Mouse (Mus musculus) inflammation-experienced regulatory T-cells, adult 6 months (primary cell): ENCODE results near the gene Krtap19-2. TPM values are rescaled to one million over a fixed set of nuclear protein-coding genes. Genes with fewer than 3 reads are reported as not detected.

Source experiments
- ATAC-seq: one replicate; pipeline ENCODE4 v1.8.0; 2017
- polyA plus RNA-seq, 3 experiments: library from polyadenylated mRNA; unstranded; fragments of 100-300 nt; shearing (Covaris generic); gene quantifications; one replicate each; pipeline ENCODE4 v1.2.1; 2017

The Krtap19-2 gene
- polyA plus RNA-seq: not detected

DNA sequence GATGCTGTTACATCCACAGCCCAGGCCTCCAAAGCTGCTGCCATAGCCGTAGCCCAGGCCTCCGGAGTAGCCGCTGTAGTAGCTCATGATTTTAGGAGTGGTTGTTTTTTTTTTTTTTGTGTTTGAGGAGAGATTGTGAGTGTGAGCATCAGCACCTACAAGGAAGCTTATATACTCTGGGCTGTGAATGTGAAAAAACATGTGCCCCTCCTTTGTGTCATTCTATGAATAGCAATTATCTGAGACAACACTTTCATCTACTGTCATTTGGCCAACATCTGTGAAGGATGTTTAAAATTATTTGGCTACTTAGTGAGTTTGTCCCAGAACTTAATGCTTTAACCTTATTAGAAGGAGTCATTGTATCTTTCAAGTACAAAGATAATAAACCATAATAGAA is at the start of gene Krtap19-2:
Gene Krtap19-2 (minus strand): TSS at position 101 of the 400 bp plus-strand sequence.
- no peak for ATAC-seq

DNA sequence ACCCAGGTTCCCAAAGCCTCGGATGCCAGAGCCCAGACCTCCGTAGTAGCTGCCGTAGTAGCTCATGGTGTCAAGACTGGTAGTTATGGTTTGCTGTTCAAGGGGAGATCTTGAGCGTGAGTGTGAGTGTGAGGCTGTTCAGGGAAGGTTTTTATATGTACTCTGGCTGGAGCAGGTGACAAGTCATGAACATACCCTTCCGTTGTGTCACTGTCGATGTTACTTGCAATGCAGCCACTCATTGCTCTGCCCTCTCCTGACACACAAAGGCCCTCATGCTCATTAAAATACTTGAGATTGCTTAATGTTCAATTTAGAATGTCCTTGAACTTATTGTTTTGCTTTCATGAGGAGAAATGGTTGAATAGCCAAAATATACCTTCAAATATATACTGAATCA is 22.3 kb upstream of the Krtap19-2 start, which contains the start of gene Krtap19-5:
Gene Krtap19-5 (minus strand): TSS at position 101 of the 400 bp plus-strand sequence.
- ATAC-seq: no peak

DNA sequence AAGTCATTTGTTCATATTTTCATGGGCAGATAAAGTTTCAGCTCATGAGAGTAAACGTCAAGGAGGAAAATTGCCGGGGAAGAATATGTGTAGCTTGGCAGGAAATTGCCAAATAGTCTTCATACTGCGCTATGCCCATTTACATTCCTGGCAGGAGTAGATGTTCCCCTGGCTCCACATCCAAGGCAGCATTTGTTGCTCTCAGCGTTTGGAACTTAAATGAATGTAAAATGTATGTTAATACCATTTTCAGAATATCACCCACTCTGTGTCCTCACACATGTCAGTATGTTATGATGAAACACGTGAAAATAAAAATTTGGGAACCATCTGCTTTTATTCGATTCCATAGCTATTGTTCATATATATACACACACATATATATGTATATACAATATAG is 12.8 kb upstream of the Krtap19-2 start:
- ATAC-seq: no peak

DNA sequence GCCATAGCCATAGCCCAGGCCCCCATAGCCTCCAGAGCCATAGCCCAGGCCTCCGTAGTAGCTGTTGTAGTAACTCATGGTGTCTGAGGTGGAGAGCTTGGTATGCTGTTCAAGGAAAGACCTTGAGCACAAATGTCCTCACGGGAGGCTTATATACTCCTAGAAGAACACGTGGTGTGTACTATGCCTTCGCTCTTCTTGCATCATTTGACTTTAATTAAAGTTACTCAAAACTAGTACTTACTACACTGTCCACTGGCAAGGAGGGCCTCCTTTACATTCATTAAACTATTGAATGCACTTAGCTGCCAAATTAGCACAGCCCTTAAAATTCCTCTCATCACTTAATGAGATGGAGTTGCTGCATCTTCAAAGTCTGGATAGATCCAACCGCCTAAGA is 10.9 kb upstream of the Krtap19-2 start, which contains the start of gene Krtap19-4:
Gene Krtap19-4 (minus strand): TSS at position 101 of the 400 bp plus-strand sequence.
- ATAC-seq: no peak

DNA sequence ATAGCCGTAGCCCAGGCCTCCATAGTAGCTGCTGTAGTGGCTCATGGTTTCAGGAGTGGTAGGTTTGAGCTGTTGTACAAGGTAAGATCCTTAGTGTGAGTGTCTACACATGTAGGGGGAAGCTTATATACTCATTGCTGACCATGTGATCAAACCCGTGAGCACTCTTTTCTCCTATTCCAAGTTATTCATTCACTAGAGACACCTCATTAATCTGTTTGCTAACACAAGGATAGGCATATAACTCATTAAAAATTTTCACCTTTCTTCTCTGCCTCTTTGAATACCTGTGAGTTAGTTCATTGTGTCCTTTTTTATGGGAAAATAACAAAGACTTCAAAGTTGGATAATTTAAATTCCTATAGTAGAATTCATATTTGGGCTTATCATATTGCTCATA is 3.9 kb upstream of the Krtap19-2 start, which contains the start of gene Krtap19-3:
Gene Krtap19-3 (minus strand): TSS at position 101 of the 400 bp plus-strand sequence.
- ATAC-seq: no peak

DNA sequence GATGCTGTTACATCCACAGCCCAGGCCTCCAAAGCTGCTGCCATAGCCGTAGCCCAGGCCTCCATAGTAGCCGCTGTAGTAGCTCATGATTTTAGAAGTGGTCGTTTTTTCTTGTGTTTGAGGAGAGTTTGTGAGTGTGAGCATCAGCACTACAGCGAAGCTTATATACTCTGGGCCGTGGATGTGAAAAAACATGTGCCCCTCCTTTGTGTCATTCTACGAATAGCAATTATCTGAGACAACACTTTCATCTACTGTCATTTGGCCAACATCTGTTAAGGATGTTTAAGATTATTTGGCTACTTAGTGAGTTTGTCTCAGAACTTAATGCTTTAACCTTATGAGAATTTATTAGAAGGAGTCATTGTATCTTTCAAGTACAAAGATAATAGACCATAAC is 4.8 kb downstream of the Krtap19-2 start, which contains the start of gene Krtap19-1:
Gene Krtap19-1 (minus strand): TSS at position 101 of the 400 bp plus-strand sequence.
- no peak for ATAC-seq

DNA sequence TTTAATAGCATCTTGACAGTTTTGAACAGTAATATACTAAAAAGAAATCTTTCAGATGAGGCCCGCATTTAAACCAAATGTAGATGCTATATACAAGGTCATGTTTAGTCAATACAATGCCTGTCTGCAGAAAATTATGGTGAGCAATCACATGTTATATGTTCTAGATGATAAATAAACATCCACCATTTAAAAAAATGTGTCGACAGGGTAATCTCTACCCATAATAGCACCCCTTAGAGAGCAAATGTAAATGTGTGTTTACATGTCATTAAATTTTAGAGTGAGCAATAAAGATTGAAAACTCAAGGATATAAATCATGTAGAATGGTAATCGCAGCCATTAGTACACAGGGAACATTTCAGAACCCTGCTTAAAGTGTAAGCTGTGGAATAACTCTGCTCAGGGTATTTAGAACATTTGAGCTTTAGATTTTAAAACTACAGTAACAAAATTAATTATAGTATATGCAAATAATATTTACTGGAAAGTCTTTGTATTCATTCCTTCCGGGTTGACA is 9.1 kb downstream of the Krtap19-2 start:
- ATAC-seq: no peak

DNA sequence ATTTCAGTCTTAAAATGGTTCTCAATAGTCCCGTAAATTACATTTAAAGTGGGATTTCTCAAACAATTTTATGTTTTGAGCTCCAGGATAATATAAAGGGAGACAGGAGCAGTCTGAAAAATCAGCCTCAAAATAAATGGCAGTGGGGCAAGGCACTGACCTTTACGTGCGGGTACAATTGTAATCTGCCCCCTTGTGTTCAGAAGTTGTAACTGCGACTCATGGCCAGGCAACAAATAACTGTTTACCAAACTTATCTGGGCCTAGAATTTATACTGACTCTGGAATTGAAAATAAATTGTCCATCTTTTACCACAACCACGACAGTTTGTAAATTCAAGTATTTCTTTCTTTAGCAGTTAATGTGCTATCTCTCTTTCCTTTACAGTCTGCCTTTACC is 22.6 kb downstream of the Krtap19-2 start:
- no peak for ATAC-seq

DNA sequence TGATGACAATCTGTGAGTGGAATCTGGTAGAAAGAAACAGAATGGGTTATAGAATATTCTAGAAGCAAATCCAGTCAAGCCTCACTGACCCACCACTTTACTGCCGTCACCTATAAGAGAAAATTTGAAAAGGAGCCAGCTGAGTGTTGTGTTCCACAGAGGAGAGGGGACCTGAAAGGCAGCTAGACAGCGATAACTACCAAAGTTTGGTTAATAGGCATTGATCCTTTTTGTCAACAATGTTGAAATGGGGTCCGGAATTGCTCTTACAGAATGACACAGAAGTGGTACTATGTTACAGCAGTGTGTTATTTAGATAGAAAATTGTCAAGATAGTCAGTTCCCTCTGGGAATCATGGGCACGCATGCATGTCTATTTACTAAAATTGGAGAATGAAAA is 25.5 kb downstream of the Krtap19-2 start:
- no peak for ATAC-seq

DNA sequence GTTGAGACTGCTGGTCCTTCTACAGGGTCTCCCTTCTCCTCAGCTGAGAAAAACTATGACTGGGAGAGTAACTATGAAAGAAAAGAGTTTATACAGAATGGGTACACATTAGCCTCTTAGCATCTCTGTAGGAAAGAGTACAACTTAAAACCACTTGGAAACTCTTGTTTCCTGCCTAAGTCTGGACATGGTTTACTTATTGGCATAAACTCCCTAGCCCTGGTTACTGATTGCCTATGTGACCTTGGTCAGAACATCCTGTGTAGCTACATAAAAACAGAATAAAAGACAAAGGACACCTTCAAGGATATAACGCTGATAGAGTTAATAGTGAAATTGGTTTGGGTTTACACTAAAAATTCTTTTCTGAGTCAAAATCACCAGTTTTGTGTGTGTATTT is 26.7 kb downstream of the Krtap19-2 start:
- ATAC-seq: no peak

DNA sequence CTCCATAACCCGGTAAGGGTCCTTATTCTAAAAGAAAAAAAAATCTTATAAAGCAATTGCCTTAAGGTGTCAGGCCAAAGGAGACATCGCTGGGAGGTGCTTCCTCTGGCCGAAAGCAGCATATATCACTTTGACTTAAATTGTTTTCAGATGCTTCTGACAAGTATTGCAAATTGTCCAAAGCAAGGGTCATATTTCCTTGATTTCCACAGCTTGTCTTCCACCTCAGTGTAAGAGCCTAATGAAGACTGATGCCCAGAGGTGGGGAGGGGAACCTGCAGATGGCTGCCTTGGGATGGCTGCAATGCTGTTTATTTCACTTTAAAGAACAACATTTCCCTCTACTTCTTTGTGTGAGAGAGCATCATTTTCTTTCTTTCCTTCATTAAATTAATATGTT is 47.1 kb downstream of the Krtap19-2 start:
- ATAC-seq: no peak

DNA sequence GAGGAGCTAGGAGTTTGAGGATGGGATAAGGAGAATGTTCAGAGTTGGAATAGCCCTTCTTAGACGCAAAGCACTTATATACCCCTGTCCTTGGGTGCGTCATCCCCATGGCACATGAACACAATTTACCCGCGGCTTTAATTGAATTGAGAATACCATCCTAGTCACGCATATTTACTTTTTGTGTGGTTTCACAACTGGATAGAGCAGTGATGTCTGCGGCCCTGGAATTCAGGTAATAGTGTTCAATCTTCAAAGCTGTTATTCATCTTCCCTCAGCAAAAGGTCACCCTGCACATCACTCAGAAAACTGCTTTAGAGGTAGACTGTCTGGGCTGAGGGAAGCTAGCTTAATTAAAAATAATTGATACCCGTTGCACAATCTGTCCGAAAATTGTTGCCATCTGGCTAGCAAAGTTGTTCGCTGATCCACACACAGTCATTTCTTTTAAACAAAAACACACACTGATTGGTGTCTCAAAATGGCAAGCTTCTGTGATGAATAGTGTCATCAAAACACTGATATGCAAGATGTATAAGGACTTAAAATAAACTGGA is 47.9 kb downstream of the Krtap19-2 start, which contains the start of gene Krtap14:
Gene Krtap14 (minus strand): TSS at position 51 of the 558 bp plus-strand sequence.
- ATAC-seq: no peak

DNA sequence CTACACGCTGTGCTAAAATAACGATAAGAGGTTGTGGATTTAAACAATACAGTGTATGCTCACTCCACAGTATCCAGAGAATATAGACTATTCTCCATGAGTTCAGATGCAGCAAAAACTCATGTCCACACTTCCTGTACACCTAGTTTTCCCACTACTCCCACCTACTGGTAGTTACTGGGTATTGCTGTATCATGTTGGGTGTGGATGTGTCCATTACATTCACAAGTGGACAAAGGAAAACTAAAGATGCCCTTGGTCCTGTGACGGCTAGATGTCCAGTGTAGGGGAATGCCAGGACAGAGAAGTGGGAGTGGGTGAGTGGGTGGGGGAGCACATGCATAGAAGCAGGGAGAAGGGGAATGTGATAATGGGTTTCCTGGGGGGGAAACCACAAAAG is 50.3 kb downstream of the Krtap19-2 start:
- no peak for ATAC-seq

Other genes starting within 250 kb of the Krtap19-2 start
- not detected for gene 2310079G19Rik, start 246.6 kb downstream of the Krtap19-2 start, polyA plus RNA-seq
- gene Krtap26-1, start 226.5 kb downstream of the Krtap19-2 start, polyA plus RNA-seq: not detected
- not detected for gene Krtap27-1, start 202.6 kb downstream of the Krtap19-2 start, polyA plus RNA-seq
- not detected for gene 2310061N02Rik, start 166.3 kb downstream of the Krtap19-2 start, polyA plus RNA-seq
- gene Krtap13-1, start 145.4 kb downstream of the Krtap19-2 start, polyA plus RNA-seq: not detected
- gene Krtap13, start 122.6 kb downstream of the Krtap19-2 start, polyA plus RNA-seq: not detected
- gene 2310034C09Rik, start 115.4 kb downstream of the Krtap19-2 start, polyA plus RNA-seq: not detected
- gene 2310057N15Rik, start 100.1 kb downstream of the Krtap19-2 start, polyA plus RNA-seq: not detected
- not detected for gene Gm5965, start 96.4 kb downstream of the Krtap19-2 start, polyA plus RNA-seq
- gene Gm20741, start 62.0 kb downstream of the Krtap19-2 start, polyA plus RNA-seq: not detected
- not detected for gene Krtap15, start 54.1 kb downstream of the Krtap19-2 start, polyA plus RNA-seq
- not detected for gene Krtap14, start 48.1 kb downstream of the Krtap19-2 start, polyA plus RNA-seq
- gene Krtap19-1, start 4.9 kb downstream of the Krtap19-2 start, polyA plus RNA-seq: not detected
- gene Krtap19-3, start 3.8 kb upstream of the Krtap19-2 start, polyA plus RNA-seq: not detected
- gene Krtap19-4, start 10.8 kb upstream of the Krtap19-2 start, polyA plus RNA-seq: not detected
- not detected for gene Krtap19-5, start 22.2 kb upstream of the Krtap19-2 start, polyA plus RNA-seq
- not detected for gene Krtap19-9b, start 58.0 kb upstream of the Krtap19-2 start, polyA plus RNA-seq
- not detected for gene Krtap16-3, start 88.6 kb upstream of the Krtap19-2 start, polyA plus RNA-seq
- not detected for gene Krtap22-2, start 136.5 kb upstream of the Krtap19-2 start, polyA plus RNA-seq
- not detected for gene Gm10229, start 141.0 kb upstream of the Krtap19-2 start, polyA plus RNA-seq
- gene Krtap6-1, start 157.4 kb upstream of the Krtap19-2 start, polyA plus RNA-seq: not detected
- not detected for gene Gm10228, start 167.2 kb upstream of the Krtap19-2 start, polyA plus RNA-seq
- gene Krtap6-5, start 173.6 kb upstream of the Krtap19-2 start, polyA plus RNA-seq: not detected
- not detected for gene 1110025L11Rik, start 189.7 kb upstream of the Krtap19-2 start, polyA plus RNA-seq
- gene Krtap6-3, start 209.7 kb upstream of the Krtap19-2 start, polyA plus RNA-seq: not detected